Mouse (Mus musculus): ENCODE measurements around the gene Zkscan6. TPM values are rescaled to one million over a fixed set of nuclear protein-coding genes. Genes with fewer than 3 reads are reported as not detected.

The Zkscan6 gene
- polyA plus RNA-seq, 1 experiment: 3.1 TPM

DNA sequence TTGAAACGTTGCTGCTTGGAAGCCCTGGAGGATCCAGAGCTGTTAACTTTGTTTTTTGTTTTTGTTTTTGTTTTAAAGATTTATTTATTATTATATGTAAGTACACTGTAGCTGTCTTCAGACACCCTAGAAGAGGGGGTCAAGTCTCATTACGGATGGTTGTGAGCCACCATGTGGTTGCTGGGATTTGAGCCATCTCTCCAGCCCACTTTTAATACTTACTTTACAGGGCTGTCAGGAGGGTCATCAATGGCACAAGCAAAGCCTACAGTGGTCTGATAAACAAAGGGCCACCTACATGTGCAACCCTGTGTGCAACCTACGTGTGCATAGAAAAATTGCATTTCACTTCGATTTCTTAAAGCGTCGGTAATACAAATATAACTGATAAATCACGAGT lies 626 bp downstream of the Zkscan6 start:
- H3K36me3 ChIP-seq (ENCODE audit: control insufficient read depth, insufficient read depth, low read length): no peaks in the 10 kb centered on the region
- WGBS: 42% methylated on average over 7 of the region's 7 CpGs
- no peak overlapping the region; the same call in 1 of the 2 replicates for H3K27ac ChIP-seq (ENCODE audit: insufficient read depth, low read depth, low read length)

DNA sequence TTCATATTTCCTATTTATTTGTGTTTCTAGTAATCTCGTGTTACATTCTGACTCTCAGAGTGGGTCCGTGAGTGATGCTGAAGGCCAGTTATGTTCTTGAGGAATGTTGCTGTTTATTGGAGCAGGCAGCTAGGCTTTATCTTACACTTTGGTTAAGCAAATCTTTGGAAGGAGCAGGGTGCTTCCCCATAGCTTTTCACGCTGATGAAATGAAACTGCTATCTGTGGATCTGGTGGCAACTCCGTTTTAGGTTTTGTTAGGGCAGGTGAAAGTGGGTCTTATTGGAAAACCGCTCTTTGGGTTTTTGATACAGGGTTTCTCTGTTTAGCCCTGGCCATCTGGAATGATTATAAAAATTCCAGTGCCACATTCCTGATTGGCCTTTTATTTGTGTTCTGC lies 5.1 kb downstream of the Zkscan6 start:
- H3K36me3 ChIP-seq (ENCODE audit: control insufficient read depth, insufficient read depth, low read length): peaks cover 1% of the 10 kb centered on the region; the same call in 1 of the 2 replicates
- H3K4me1 ChIP-seq (ENCODE audit: control insufficient read depth, insufficient read depth, low read length): no peaks in the 10 kb centered on the region
- DNase-seq: no peak
- 65% methylated on average over 5 of the region's 5 CpGs for WGBS
- H3K27ac ChIP-seq (ENCODE audit: insufficient read depth, low read depth, low read length): no peak overlapping the region
- H3K4me3 ChIP-seq (ENCODE audit: insufficient read depth, low read depth, low read length): no peak overlapping the region
- TF ChIP-seq POLR2A (IDR thresholded peaks at IDR 0.05; ENCODE audit: low read depth, low read length) (no peak), CTCF (conservative IDR thresholded peaks at IDR 0.05; ENCODE audit: insufficient read depth, insufficient read length, low read depth, low read length) (no peak)
- no peaks in the 10 kb centered on the region for H3K27me3 ChIP-seq (replicated peaks; ENCODE audit: control insufficient read depth, insufficient read depth, low read length)

More for the DNA sequence above, 626 bp downstream of the Zkscan6 start:
- peak overlapping the region; percentile 81 for H3K4me3 ChIP-seq (ENCODE audit: insufficient read depth, low read depth, low read length)
- DNase-seq: no peak
- H3K4me1 ChIP-seq (ENCODE audit: control insufficient read depth, insufficient read depth, low read length): no peaks in the 10 kb centered on the region
- no peak for TF ChIP-seq POLR2A (IDR thresholded peaks at IDR 0.05; ENCODE audit: low read depth, low read length)
- TF ChIP-seq CTCF (conservative IDR thresholded peaks at IDR 0.05; ENCODE audit: insufficient read depth, insufficient read length, low read depth, low read length): no peak
- H3K27me3 ChIP-seq (replicated peaks; ENCODE audit: control insufficient read depth, insufficient read depth, low read length): no peaks in the 10 kb centered on the region

DNA sequence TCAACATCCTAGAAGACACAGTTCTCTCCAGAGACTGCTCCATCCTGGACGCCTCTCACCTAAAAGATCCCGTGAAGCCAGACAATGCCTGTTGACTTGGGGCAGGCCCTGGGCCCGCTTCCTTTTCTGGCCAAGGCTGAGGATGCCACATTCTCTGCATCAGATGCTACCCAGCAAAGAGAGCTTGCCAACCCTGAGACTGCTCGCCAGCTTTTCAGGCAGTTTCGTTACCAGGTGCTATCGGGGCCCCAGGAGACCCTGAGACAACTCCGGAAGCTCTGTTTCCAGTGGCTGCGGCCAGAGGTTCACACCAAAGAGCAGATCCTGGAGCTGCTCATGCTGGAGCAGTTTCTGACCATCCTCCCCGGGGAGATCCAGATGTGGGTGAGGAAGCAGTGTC lies 7.4 kb downstream of the Zkscan6 start:
- TF ChIP-seq POLR2A (IDR thresholded peaks at IDR 0.05; ENCODE audit: low read depth, low read length) (no peak), CTCF (conservative IDR thresholded peaks at IDR 0.05; ENCODE audit: insufficient read depth, insufficient read length, low read depth, low read length) (no peak)
- WGBS: 93% methylated on average over 9 of the region's 9 CpGs
- Histone ChIP-seq H3K36me3 (ENCODE audit: control insufficient read depth, insufficient read depth, low read length) (peaks cover 1% of the 10 kb centered on the region; the same call in 1 of the 2 replicates), H3K4me1 (ENCODE audit: control insufficient read depth, insufficient read depth, low read length) (no peaks in the 10 kb centered on the region), H3K27ac (ENCODE audit: insufficient read depth, low read depth, low read length) (no peak overlapping the region), H3K27me3 (replicated peaks; ENCODE audit: control insufficient read depth, insufficient read depth, low read length) (no peaks in the 10 kb centered on the region), H3K4me3 (ENCODE audit: insufficient read depth, low read depth, low read length) (no peak overlapping the region)
- DNase-seq: no peak

DNA sequence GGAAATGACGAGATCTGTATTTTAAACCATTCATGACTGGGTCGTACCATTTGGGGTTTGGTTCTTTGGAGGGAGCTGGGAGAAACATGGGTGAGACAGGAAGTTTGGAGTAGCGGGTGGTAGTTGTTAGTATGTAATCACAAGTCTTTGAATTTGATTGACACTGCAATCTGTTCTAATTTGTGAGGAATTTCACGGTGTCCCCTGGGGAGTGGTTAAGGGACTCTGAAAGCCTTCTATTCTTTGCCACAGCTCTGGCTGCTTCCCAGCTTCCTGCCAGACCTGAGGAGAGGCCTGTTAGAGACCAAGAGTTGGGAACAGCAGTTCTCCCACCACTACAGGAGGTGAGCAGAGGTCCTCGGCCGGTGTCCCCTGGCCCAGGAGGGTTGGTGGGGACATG lies 9.3 kb downstream of the Zkscan6 start:
- no peak for DNase-seq
- WGBS: 79% methylated on average over 6 of the region's 6 CpGs
- no peak overlapping the region for H3K4me3 ChIP-seq (ENCODE audit: insufficient read depth, low read depth, low read length)
- H3K4me1 ChIP-seq (ENCODE audit: control insufficient read depth, insufficient read depth, low read length): no peaks in the 10 kb centered on the region
- no peaks in the 10 kb centered on the region for H3K27me3 ChIP-seq (replicated peaks; ENCODE audit: control insufficient read depth, insufficient read depth, low read length)
- peaks cover 1% of the 10 kb centered on the region; the same call in 1 of the 2 replicates for H3K36me3 ChIP-seq (ENCODE audit: control insufficient read depth, insufficient read depth, low read length)
- no peak overlapping the region for H3K27ac ChIP-seq (ENCODE audit: insufficient read depth, low read depth, low read length)
- no peak for TF ChIP-seq CTCF (conservative IDR thresholded peaks at IDR 0.05; ENCODE audit: insufficient read depth, insufficient read length, low read depth, low read length)
- TF ChIP-seq POLR2A (IDR thresholded peaks at IDR 0.05; ENCODE audit: low read depth, low read length): no peak

DNA sequence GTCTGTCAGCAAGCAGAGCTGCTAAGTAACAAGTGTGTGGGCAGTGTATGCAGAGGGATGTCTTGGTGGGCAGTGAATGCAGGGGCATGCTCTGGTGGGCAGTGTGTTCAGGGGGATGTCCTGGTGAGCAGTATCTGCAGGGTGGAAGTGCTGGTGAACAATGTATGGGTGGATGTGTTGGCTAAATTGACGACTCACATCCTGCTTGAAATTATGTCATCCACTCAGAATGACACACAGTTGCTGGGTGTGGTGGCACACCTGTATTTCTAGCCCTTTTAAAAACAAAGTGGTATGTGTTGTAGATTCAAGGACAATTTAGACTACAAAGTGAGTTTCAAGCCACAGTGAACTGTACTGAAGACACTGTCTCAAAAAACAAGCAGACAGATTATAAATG lies 11.2 kb downstream of the Zkscan6 start:
- Histone ChIP-seq H3K36me3 (ENCODE audit: control insufficient read depth, insufficient read depth, low read length) (peaks cover 6% of the 10 kb centered on the region), H3K4me1 (ENCODE audit: control insufficient read depth, insufficient read depth, low read length) (no peaks in the 10 kb centered on the region), H3K27ac (ENCODE audit: insufficient read depth, low read depth, low read length) (no peak overlapping the region), H3K27me3 (replicated peaks; ENCODE audit: control insufficient read depth, insufficient read depth, low read length) (no peaks in the 10 kb centered on the region), H3K4me3 (ENCODE audit: insufficient read depth, low read depth, low read length) (no peak overlapping the region)
- WGBS: 46% methylated on average over 1 of the region's 1 CpGs
- no peak for TF ChIP-seq POLR2A (IDR thresholded peaks at IDR 0.05; ENCODE audit: low read depth, low read length)
- TF ChIP-seq CTCF (conservative IDR thresholded peaks at IDR 0.05; ENCODE audit: insufficient read depth, insufficient read length, low read depth, low read length): no peak
- DNase-seq: no peak

DNA sequence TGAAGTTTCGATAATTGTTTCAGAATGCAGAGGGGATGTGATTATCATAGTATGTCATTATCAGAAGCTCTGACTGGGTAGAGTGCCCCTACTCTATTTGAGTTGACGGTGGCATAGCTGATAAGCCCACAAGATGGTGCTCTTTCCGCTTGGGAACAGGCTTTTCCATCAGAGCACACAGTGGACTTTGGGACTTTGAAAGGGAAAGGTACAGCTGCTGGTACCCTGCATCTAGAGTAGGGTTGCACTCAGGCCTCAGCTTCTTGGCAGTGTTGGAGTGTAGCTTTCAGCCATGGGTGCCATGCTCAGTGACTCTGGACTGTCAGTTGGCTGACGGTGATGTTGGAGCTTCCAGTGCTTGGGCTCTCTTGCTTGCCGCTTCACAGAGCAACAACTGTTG lies 13.3 kb downstream of the Zkscan6 start:
- H3K4me3 ChIP-seq (ENCODE audit: insufficient read depth, low read depth, low read length): no peak overlapping the region
- H3K36me3 ChIP-seq (ENCODE audit: control insufficient read depth, insufficient read depth, low read length): peaks cover 8% of the 10 kb centered on the region
- H3K27me3 ChIP-seq (replicated peaks; ENCODE audit: control insufficient read depth, insufficient read depth, low read length): no peaks in the 10 kb centered on the region
- H3K4me1 ChIP-seq (ENCODE audit: control insufficient read depth, insufficient read depth, low read length): no peaks in the 10 kb centered on the region
- DNase-seq: peak; percentile 28
- WGBS: 77% methylated on average over 5 of the region's 5 CpGs
- no peak overlapping the region for H3K27ac ChIP-seq (ENCODE audit: insufficient read depth, low read depth, low read length)
- TF ChIP-seq CTCF (conservative IDR thresholded peaks at IDR 0.05; ENCODE audit: insufficient read depth, insufficient read length, low read depth, low read length) (peak; percentile 47), POLR2A (IDR thresholded peaks at IDR 0.05; ENCODE audit: low read depth, low read length) (no peak)

DNA sequence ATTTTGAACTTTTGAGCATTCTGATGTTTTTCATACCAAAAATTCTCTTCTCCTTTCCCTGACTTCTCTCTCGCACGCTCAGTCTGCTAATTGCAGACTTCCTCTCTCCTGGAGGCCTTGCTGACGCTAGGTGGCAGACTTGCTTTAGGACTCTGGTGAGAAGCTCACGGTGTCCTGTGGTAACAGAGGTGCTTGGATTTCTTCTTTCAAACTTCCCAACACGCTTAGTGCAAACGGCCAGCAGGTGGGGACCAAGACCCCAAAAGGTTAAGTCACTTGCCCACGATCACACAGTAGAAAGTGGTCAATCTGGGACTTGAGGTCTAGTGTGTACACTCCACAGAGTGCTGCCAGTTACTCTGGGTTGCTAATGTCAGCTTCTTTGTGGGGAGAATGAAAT lies 13.9 kb downstream of the Zkscan6 start:
- Histone ChIP-seq H3K4me3 (ENCODE audit: insufficient read depth, low read depth, low read length) (no peak overlapping the region), H3K36me3 (ENCODE audit: control insufficient read depth, insufficient read depth, low read length) (peaks cover 7% of the 10 kb centered on the region), H3K27ac (ENCODE audit: insufficient read depth, low read depth, low read length) (no peak overlapping the region), H3K27me3 (replicated peaks; ENCODE audit: control insufficient read depth, insufficient read depth, low read length) (no peaks in the 10 kb centered on the region), H3K4me1 (ENCODE audit: control insufficient read depth, insufficient read depth, low read length) (no peaks in the 10 kb centered on the region)
- WGBS: 15% methylated on average over 7 of the region's 7 CpGs
- peak; percentile 76 for TF ChIP-seq CTCF (conservative IDR thresholded peaks at IDR 0.05; ENCODE audit: insufficient read depth, insufficient read length, low read depth, low read length)
- TF ChIP-seq POLR2A (IDR thresholded peaks at IDR 0.05; ENCODE audit: low read depth, low read length): no peak
- DNase-seq: peak; percentile 58

Data from kidney, adult 2 months (tissue).